Mouse (Mus musculus) B cell, adult 2 months (primary cell): Measurements from ENCODE around the gene Perm1.

ENCODE experiments used
- DNase-seq, 2 experiments: peaks; one replicate each; pipeline ENCODE4 v3.0.0; 2022

Perm1 gene

GRCm38 (mm10) chr4:156215649-156216048 lies at the start of gene Perm1:
Gene Perm1, plus strand, starts transcription at chr4:156215868.
- DNase-seq, result no peak

DNA sequence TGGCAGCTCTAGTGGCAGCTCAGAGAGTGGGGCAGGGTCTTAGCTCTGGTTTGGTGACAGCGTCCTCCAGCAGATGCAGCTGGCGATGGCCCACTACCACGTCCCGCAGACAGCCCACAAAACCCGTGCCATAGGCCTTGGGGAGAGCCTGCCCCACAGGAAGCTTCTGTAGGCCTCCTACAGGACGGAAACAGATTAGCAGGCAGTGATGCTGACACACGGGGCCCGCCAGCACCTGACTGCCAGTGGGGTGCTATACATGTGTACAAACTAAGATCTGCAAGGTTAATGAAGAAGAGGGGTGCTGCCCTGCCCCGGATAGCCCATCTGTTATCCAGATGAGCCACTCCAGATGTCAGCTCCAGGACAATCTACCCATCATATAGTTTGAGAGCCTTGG lies 49.2 kb upstream of the Perm1 start:
- peak; percentile 9 to 22 for DNase-seq

- no peak for DNase-seq
These were observed 47.1 kb upstream of the Perm1 start for GRCm38 (mm10) chr4:156168611-156169010.

GRCm38 (mm10) chr4:156169129-156169528 lies 46.5 kb upstream of the Perm1 start:
- no peak for DNase-seq

DNA sequence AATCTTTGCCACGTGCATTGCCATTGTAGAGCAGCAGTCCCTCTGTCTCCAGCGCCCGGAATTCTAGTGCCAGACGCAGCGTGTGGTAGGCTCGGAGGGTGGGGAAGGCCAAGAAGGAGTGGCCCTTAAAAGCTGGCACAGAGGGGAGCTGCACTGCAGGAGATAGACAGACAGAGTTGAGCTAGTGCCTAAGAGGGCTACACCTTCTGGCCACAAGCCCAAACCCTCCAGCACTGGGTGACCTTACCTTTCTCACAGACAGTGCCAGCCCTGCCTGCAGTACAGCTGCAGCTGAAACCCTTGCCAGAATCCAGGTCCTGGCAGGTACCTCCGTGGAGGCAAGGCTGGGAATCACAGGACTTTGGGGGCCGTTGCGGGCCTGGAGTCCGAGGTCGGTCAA lies 43.8 kb upstream of the Perm1 start:
- no peak for DNase-seq

DNA sequence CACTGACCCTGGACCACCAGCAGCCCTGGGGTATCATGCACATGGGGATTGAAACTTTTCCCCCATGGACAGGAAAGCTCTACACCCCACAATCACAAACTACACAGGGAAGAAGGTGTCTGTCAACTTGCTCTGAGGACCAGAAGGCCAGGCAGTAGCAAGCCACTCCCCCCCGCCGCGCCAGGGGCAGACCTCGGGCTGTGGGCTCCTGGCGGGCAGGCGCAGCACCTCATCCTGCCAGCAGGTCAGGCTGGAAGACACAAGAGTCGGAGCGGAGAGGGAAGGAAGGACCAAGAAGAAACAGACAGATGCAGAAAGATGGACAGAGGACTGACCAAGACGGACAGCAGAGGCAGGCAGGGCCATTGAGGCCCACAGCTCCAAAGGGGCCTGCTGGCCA lies 38.0 kb upstream of the Perm1 start:
- DNase-seq, result no peak

DNA sequence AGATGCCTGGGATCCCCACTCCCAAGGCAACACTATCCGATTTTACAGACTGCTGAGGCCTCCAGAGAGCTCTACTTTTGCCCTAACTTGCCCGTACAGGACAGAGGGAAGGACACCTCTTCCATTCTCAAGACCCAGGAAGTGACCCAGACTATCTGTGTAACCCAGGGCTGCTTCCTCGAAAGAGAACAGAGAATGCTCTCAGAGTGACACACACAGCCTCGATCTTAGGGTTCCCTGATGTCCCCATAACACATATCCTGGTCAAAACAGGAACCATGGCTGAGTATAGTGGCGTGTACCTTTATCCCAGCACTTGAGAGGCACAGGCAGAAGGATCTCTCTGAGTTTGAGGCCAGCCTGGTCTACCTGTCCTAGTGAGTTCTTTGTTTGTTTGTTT lies 31.9 kb upstream of the Perm1 start:
- no peak for DNase-seq

DNA sequence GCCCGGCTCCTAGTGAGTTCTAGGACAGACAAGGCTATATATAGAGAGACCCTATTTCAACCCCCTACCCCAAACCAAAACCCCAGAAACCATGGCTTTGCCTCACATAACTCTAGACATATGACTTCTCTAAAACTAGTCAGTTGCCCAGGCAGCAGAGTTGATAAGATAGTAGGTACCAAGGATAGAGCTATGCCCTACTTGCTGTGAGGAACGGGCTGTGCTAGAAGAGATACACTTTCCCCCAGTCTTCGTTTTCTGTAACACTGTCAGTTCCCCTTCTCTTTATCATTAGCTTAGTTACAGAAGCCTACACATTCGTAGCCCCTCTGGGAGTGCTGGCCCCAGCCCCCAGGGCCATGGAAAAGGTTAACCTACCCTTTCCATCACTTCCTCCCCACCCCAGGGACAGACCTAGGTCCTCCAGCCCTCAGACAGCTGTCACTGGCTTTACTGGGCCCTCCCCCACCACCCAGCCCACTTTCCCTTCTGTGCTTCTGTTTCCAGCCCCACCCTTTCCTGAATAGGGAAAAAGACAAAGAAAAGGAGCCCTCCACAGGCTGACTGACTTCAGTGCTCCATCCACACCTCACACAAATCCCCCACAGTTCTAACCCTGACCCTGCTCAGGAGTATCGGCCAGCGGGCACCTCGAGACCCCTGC lies 31.2 kb upstream of the Perm1 start:
- no peak for DNase-seq

GRCm38 (mm10) chr4:156185456-156185949 lies 30.2 kb upstream of the Perm1 start:
- no peak for DNase-seq

DNA sequence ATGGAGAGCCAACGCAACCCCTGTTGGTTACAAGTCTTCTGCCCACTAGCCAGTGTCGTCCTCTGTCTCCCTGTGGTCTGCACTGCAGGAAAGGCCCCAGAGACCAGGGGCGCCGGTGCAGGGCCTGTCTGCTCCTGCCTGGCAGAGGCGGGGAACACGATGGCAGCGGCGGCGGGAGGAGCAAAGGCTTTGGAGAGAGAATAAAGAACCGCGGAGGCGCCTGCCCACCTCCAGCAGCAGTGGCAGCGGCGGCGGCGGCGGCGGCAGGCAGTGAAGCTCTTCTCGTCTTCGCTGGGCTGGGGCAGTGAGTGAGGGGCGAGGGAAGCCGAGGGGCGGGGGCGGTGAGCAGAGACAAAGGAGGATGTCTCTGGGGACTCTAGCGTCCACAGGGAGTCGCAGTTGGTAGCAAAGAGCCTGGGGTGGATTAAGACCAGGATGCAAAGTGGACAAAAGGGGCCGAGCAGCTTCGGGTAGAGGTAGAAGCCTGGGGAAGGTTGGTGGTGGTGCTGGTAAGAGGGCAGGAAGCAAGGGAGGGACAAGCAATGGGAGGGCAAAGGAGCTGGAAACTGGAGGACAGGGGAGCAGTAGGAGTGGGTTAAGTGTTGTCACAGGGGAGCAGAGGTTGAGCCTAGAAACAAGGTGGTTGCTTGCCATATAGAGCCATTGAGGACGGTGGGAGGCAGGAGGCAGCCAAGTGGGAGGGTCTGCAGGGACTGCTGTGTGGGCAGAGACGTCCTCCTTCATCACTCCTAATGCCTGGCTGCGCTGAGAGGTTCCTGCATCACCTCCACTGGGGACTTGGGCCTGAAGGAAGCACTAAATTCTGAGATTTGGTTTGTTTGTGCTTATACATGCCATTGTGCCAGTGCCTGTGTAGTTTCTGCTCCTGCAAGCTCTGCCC lies 29.5 kb upstream of the Perm1 start:
- no peak for DNase-seq

GRCm38 (mm10) chr4:156188162-156188810 lies 27.4 kb upstream of the Perm1 start:
- DNase-seq, result no peak

DNA sequence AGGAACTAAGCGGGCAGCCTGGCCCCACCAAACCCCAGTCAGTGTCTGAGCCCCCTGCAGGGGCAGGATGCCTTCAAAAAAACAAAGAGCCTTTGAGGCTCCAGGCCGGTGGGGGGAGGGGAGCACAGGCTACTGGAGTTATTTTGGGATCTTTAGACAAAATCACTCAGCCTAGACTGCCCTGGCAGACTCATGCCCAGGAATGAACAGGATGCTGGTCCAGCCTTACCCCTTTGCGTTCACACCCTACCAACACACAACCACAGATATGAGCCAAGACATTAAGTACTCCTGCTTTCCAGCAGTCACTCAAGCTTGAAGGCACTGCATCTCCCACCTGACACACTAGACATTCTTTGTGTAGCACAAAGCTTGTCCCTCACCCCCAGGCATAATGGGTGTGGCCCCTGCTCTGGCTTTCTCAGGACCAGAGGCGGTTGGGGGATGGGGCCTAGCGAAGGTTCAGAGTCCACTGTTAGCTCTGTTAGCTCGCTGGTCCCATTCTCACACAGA lies 26.8 kb upstream of the Perm1 start:
- DNase-seq, result no peak

DNA sequence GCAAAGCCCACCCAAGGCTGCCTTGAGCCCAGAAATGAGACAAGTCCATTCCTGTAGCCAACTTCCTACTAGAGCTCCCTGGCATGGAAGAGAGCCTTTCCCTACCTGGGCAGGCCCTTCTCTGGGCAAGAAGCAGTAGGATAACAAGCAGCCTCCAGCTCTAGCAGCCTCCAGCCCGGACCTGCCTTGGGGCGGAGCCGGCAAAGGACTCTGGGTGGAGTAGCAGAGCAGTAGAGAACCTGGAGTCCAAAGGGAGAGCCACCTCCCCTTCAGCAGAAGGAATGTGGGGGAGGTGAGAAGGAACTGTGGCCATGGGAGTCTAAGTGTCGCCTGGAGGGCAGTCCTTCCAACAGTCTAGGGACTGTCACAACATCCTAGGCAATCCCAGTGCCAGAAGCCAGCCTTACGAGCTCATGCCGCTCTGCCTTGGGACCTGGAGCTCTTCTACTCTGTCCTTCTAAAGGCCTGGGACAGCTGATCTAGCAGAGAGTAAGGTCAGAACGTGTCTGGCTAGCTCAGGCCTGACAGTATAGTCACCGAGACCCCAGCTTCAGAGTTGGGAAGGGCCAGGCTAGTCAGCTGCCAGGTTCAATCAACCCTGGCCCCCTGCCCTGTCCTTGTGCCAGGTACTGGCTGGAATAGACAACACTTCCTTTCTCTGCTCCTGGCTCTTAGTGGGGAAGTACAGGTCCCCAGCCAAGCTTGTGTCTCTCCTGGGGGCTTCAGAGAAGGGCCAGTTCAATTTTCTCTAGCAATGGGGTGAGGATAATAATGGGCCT lies 23.1 kb upstream of the Perm1 start:
- DNase-seq, result no peak

DNA sequence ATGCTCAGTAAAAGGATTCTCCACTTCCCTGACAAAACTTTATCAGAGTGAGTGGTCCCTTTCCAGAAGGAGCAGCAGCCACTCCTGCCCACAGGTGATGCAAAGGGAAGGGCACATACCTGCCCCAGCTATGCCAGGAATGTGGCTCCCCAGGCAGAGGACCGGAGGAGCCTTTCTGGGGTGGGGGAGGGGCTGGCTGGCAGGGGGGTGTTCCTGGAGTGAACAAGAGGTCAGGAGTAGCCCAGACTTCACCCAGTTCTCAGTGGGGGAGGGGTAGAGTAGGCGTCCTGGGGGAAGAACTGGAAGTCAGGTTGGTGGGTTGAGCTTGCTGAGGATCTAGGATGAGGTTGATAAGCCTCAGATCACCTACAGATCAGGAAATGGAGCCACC lies 22.5 kb upstream of the Perm1 start:
- no peak for DNase-seq

- DNase-seq, result no peak
These were observed 21.8 kb upstream of the Perm1 start for GRCm38 (mm10) chr4:156193906-156194305.

GRCm38 (mm10) chr4:156194346-156194745 lies 21.3 kb upstream of the Perm1 start:
- DNase-seq, result no peak

- DNase-seq, result peak in 1 of 2 experiments; percentile 18
These were observed 19.5 kb upstream of the Perm1 start for GRCm38 (mm10) chr4:156195927-156196870.

- peak; percentile 48 to 60 for DNase-seq
These were observed 18.4 kb upstream of the Perm1 start, which contains the start of gene Agrn for GRCm38 (mm10) chr4:156197131-156197828. Gene Agrn, minus strand, starts transcription at chr4:156197488.

DNA sequence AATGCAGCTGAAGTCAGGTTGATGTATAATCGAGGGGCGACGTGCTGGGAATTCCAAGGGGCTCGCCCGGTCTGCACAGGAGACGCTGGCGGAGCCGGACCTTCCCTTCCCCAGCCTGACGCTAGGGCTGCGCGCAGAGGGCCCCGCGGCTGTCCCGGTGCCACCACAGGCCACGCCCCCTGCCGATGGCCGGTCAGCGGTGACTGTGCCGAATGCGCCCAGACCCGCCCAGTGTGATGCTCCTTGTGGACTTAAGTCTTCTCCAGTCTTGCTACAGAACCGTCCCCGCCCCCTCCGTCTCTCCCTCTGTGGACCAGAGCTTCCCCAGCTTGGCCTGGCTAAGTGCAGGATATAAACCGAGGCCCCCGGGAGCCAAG lies 17.9 kb upstream of the Perm1 start:
- peak; percentile 65 to 69 for DNase-seq

DNA sequence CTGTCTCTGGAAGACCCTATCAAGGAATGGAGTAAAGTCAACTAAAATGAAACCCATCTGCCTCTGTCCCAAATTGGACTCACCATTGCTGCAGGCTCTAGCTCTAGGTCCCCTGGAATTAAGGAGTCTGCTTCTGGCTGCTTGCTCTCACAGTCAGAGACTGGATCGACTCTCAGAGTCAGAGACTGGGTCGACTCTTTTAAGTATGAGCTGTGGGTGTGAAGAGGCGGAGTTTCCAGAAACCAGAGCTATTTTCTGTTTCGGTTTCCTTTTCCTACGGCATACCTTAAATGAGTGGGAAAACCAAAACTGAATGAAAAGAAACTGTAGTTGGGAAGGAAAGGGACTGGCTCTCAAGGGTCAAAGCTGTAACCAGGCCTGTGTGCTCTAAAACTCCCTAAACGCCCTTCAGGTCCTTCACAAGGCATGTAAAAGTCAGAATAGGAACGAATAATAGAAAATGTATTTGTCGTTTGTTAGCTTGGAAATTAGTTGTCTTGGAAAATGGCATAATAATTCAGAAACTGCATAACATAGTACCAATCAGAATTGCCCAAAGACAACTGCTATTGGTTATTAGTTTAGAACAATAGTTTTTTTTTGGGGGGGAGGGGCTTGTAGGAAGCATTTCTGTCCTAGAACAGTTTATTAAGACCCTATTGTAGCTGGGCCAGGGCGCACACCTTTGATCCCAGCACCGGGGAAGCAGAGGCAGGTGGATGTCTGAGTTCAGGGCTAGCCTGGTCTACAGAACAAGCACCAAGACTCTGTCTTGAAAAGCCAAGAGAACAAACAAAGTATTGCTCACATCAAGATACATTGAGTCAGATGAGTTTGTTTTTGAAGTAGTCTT lies 14.8 kb upstream of the Perm1 start, which contains the start of gene Isg15:
TSS of gene Isg15 (minus strand) at position 196 of the 853 bp plus-strand sequence.
- DNase-seq, result peak in 1 of 2 experiments; percentile 19
